Mouse (Mus musculus) C2C12 (cell line): ENCODE measurements at regions not wholly inside any gene's neighbourhood (a gene's known extent, or its start where the extent isn't known, plus 50 kb on each side); places are given as distances from the start of the nearest gene placed in this dataset.

ENCODE experiments used
- CEBPB ChIP-seq: IDR thresholded peaks from one replicate; pipeline ENCODE4 v1.6.1; 2011; ENCODE audit warnings: low read depth, mild to moderate bottlenecking, control low read depth, moderate library complexity
- CTCF ChIP-seq: IDR thresholded peaks from one replicate; pipeline ENCODE4 v1.5.1; 2011; ENCODE audit not compliant: control insufficient read depth, insufficient read depth, insufficient read length
- FOSL1 ChIP-seq: IDR thresholded peaks from one replicate; pipeline ENCODE4 v1.8.0; 2011; ENCODE audit warnings: mild to moderate bottlenecking, low read length; ENCODE audit not compliant: poor library complexity, insufficient read depth, severe bottlenecking
- MAX ChIP-seq: IDR thresholded peaks from one replicate; pipeline ENCODE4 v1.6.1; 2011; ENCODE audit warnings: mild to moderate bottlenecking, control low read depth
- MYOD1 ChIP-seq: IDR thresholded peaks from one replicate; pipeline ENCODE4 v1.6.1; 2011; ENCODE audit warnings: low read depth; ENCODE audit not compliant: control insufficient read depth, insufficient read length
- MYOG ChIP-seq: IDR thresholded peaks from one replicate; pipeline ENCODE4 v1.6.1; 2011; ENCODE audit not compliant: control insufficient read depth, insufficient read length; ENCODE audit errors: extremely low read depth
- USF1 ChIP-seq: IDR thresholded peaks from one replicate; pipeline ENCODE4 v1.6.1; 2011; ENCODE audit warnings: low read depth, mild to moderate bottlenecking, control low read depth, moderate library complexity

- TF ChIP-seq CTCF: no peak
- no peak for TF ChIP-seq USF1
- no peak for TF ChIP-seq CEBPB
- no peak for TF ChIP-seq MYOG
- TF ChIP-seq MAX: no peak
- no peak for TF ChIP-seq MYOD1
- TF ChIP-seq FOSL1: no peak
These were observed 111.0 kb downstream of the Etaa1 start for GRCm38 (mm10) chr11:17842642-17843041.
